Mouse (Mus musculus): ENCODE data around the gene Adcy2.

DNA sequence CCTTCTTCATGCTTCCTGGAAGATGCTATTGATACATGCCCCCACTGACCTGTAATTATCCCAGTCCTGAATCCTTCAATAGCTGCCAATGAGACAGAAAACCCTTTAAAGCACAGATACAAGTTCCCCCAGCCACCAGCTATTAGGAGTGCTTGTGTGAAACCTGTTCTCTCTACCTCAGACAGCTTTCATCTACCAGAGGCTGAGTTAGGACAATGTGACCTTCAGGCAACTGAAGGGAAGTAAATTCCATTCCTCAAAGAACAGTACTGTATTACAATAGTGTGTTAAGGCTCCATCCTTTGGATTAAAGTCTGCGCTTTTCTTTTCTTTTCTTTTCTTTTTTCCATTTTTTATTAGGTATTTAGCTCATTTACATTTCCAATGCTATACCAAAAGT, 356.6 kb downstream of the Adcy2 start:
- TF ChIP-seq POLR2A (IDR thresholded peaks at IDR 0.05; ENCODE audit: insufficient read depth, low read length): no peak
- no peak for TF ChIP-seq CTCF (IDR thresholded peaks at IDR 0.05; ENCODE audit: low read depth, low read length)

Data from ES-Bruce4 (cell line).